Mouse (Mus musculus) heart, embryonic 10.5 days (tissue): ENCODE results near the gene Ube2i. TPM values are rescaled to one million over a fixed set of nuclear protein-coding genes. Genes with fewer than 3 reads are reported as not detected.

Experiments used
- DNase-seq: peaks from one replicate; pipeline ENCODE4 v3.0.0-alpha.2; 2017; ENCODE audit warnings: low spot score
- H3K27ac ChIP-seq: fragments of 300-500 bp; sonication (generic); 2 replicates; pipeline ENCODE4 v1.5.1; 2016; ENCODE audit warnings: mild to moderate bottlenecking
- H3K27me3 ChIP-seq: fragments of 300-500 bp; sonication (generic); 2 replicates; pipeline ENCODE4 v1.6.1; 2016; ENCODE audit warnings: mild to moderate bottlenecking; ENCODE audit not compliant: poor library complexity, insufficient read depth, severe bottlenecking
- H3K36me3 ChIP-seq: fragments of 300-500 bp; sonication (generic); 2 replicates; pipeline ENCODE4 v1.6.1; 2016; ENCODE audit warnings: mild to moderate bottlenecking, moderate library complexity
- H3K4me1 ChIP-seq: fragments of 300-500 bp; sonication (generic); 2 replicates; pipeline ENCODE4 v1.6.1; 2016; ENCODE audit warnings: mild to moderate bottlenecking
- H3K4me3 ChIP-seq: fragments of 300-500 bp; sonication (generic); 2 replicates; pipeline ENCODE4 v1.5.1; 2016; ENCODE audit warnings: mild to moderate bottlenecking, moderate library complexity
- H3K9me3 ChIP-seq: fragments of 300-500 bp; sonication (generic); 2 replicates; pipeline ENCODE4 v1.6.1; 2016; ENCODE audit warnings: mild to moderate bottlenecking, moderate library complexity
- WGBS: fragments of 180-500 bp; shearing (Covaris S2); methylation state at CpG from one replicate; pipeline ENCODE4 v1.1.7; 2016; 5-methylcytosine and 5-hydroxymethylcytosine counted together
- polyA plus RNA-seq: library from polyadenylated mRNA; unstranded; fragments of >200 nt; fragmentation: Nextera tagmentation; extraction: Ambion mirVana; gene quantifications from 2 replicates; pipeline ENCODE4 v1.2.1, GENCODE M21; 2016

Gene Ube2i
- polyA plus RNA-seq, result 528 and 716 TPM in 2 replicates

GRCm38 (mm10) chr17:25274571-25275346 lies at the start of gene Ube2i:
Ube2i (minus strand) TSS chr17:25274622.
- Histone ChIP-seq H3K9me3 (no peaks in the 10 kb centered on the region), H3K27me3 (no peaks in the 10 kb centered on the region), H3K4me3 (peak within 1 kb of the TSS; percentile 98), H3K36me3 (peaks cover 6% of the 10 kb centered on the region; the same call in 1 of the 2 replicates), H3K4me1 (peaks cover 28% of the 10 kb centered on the region), H3K27ac (peak within 1 kb of the TSS; percentile 100)
- WGBS, result 83% methylated on average over 9 of the region's 9 CpGs
- no peak for DNase-seq

GRCm38 (mm10) chr17:25322930-25323329 lies 48.5 kb upstream of the Ube2i start:
- 31% methylated on average over 2 of the region's 2 CpGs for WGBS
- DNase-seq, result no peak
- Histone ChIP-seq H3K4me1 (no peaks in the 10 kb centered on the region; the same call in 1 of the 2 replicates), H3K9me3 (no peaks in the 10 kb centered on the region), H3K27ac (no peak overlapping the region), H3K27me3 (peaks cover 37% of the 10 kb centered on the region), H3K36me3 (no peaks in the 10 kb centered on the region), H3K4me3 (no peak overlapping the region)

- DNase-seq, result no peak
- no peaks in the 10 kb centered on the region; the same call in 1 of the 2 replicates for H3K4me1 ChIP-seq
- H3K4me3 ChIP-seq, result no peak overlapping the region
- H3K36me3 ChIP-seq, result no peaks in the 10 kb centered on the region
- H3K27ac ChIP-seq, result no peak overlapping the region
- H3K9me3 ChIP-seq, result no peaks in the 10 kb centered on the region
- WGBS, result 87% methylated on average over 8 of the region's 8 CpGs
- peaks cover 37% of the 10 kb centered on the region for H3K27me3 ChIP-seq
Observed at GRCm38 (mm10) chr17:25320819-25321218, 46.4 kb upstream of the Ube2i start.

- Histone ChIP-seq H3K36me3 (no peaks in the 10 kb centered on the region), H3K4me1 (no peaks in the 10 kb centered on the region; the same call in 1 of the 2 replicates), H3K9me3 (no peaks in the 10 kb centered on the region), H3K27ac (no peak within 1 kb of the TSS), H3K27me3 (peaks cover 31% of the 10 kb centered on the region), H3K4me3 (no peak within 1 kb of the TSS)
- 73% methylated on average over 5 of the region's 5 CpGs for WGBS
- no peak for DNase-seq
Observed at GRCm38 (mm10) chr17:25318354-25318753, 43.9 kb upstream of the Ube2i start, which contains the start of gene Prss29. Prss29 (plus strand) TSS chr17:25318654.

GRCm38 (mm10) chr17:25308346-25308745 lies 33.9 kb upstream of the Ube2i start, which contains the start of gene Prss28:
Prss28 (plus strand) TSS chr17:25308646.
- peaks cover 20% of the 10 kb centered on the region; the same call in 1 of the 2 replicates for H3K27me3 ChIP-seq
- no peaks in the 10 kb centered on the region for H3K4me1 ChIP-seq
- 58% methylated on average over 4 of the region's 4 CpGs for WGBS
- H3K36me3 ChIP-seq, result no peaks in the 10 kb centered on the region
- H3K27ac ChIP-seq, result no peak within 1 kb of the TSS
- no peak for DNase-seq
- H3K4me3 ChIP-seq, result no peak within 1 kb of the TSS
- no peaks in the 10 kb centered on the region for H3K9me3 ChIP-seq

GRCm38 (mm10) chr17:25298094-25298493 lies 23.7 kb upstream of the Ube2i start, which contains the start of gene Prss34:
Prss34 (plus strand) TSS chr17:25298394.
- DNase-seq, result no peak
- H3K27me3 ChIP-seq, result peaks cover 35% of the 10 kb centered on the region
- H3K4me1 ChIP-seq, result no peaks in the 10 kb centered on the region
- 74% methylated on average over 5 of the region's 5 CpGs for WGBS
- no peak within 1 kb of the TSS for H3K27ac ChIP-seq
- no peak within 1 kb of the TSS for H3K4me3 ChIP-seq
- no peaks in the 10 kb centered on the region for H3K9me3 ChIP-seq
- no peaks in the 10 kb centered on the region for H3K36me3 ChIP-seq

- H3K27me3 ChIP-seq, result peaks cover 32% of the 10 kb centered on the region
- no peak overlapping the region for H3K4me3 ChIP-seq
- H3K27ac ChIP-seq, result no peak overlapping the region
- H3K9me3 ChIP-seq, result no peaks in the 10 kb centered on the region
- no peaks in the 10 kb centered on the region for H3K36me3 ChIP-seq
- H3K4me1 ChIP-seq, result peaks cover 5% of the 10 kb centered on the region; the same call in 1 of the 2 replicates
- DNase-seq, result no peak
- 31% methylated on average over 1 of the region's 1 CpGs for WGBS
Observed at GRCm38 (mm10) chr17:25294111-25294510, 19.7 kb upstream of the Ube2i start.

GRCm38 (mm10) chr17:25293495-25293894 lies 19.1 kb upstream of the Ube2i start:
- 40% methylated on average over 5 of the region's 5 CpGs for WGBS
- Histone ChIP-seq H3K27ac (no peak overlapping the region), H3K36me3 (no peaks in the 10 kb centered on the region), H3K9me3 (no peaks in the 10 kb centered on the region), H3K4me1 (peaks cover 5% of the 10 kb centered on the region; the same call in 1 of the 2 replicates), H3K27me3 (peaks cover 26% of the 10 kb centered on the region), H3K4me3 (no peak overlapping the region)
- DNase-seq, result no peak

GRCm38 (mm10) chr17:25290411-25290810 lies 16.0 kb upstream of the Ube2i start:
- Histone ChIP-seq H3K27ac (no peak overlapping the region), H3K36me3 (no peaks in the 10 kb centered on the region), H3K4me3 (no peak overlapping the region), H3K4me1 (peaks cover 5% of the 10 kb centered on the region; the same call in 1 of the 2 replicates), H3K27me3 (0 out of 2 replicates have a peak, but pooled peaks cover 10% of the 10 kb centered on the region), H3K9me3 (no peaks in the 10 kb centered on the region)
- DNase-seq, result no peak
- whole genome bisulfite sequencing, result 37% methylated on average over 4 of the region's 4 CpGs

- Histone ChIP-seq H3K4me3 (no peak overlapping the region), H3K4me1 (peaks cover 5% of the 10 kb centered on the region; the same call in 1 of the 2 replicates), H3K9me3 (no peaks in the 10 kb centered on the region), H3K27ac (no peak overlapping the region), H3K27me3 (0 out of 2 replicates have a peak, but pooled peaks cover 6% of the 10 kb centered on the region), H3K36me3 (no peaks in the 10 kb centered on the region)
- WGBS, result 27% methylated on average over 4 of the region's 4 CpGs
- no peak for DNase-seq
Observed at GRCm38 (mm10) chr17:25288842-25289241, 14.4 kb upstream of the Ube2i start.

GRCm38 (mm10) chr17:25285033-25285432 lies 10.6 kb upstream of the Ube2i start:
- H3K4me1 ChIP-seq, result no peaks in the 10 kb centered on the region
- H3K27me3 ChIP-seq, result no peaks in the 10 kb centered on the region
- no peak overlapping the region for H3K27ac ChIP-seq
- no peak for DNase-seq
- no peaks in the 10 kb centered on the region for H3K36me3 ChIP-seq
- WGBS, result 29% methylated on average over 3 of the region's 3 CpGs
- H3K9me3 ChIP-seq, result no peaks in the 10 kb centered on the region
- no peak overlapping the region for H3K4me3 ChIP-seq

- Histone ChIP-seq H3K36me3 (no peaks in the 10 kb centered on the region), H3K9me3 (no peaks in the 10 kb centered on the region), H3K27ac (no peak overlapping the region), H3K4me3 (peak overlapping the region; percentile 18; the same call in 1 of the 2 replicates), H3K27me3 (no peaks in the 10 kb centered on the region), H3K4me1 (no peaks in the 10 kb centered on the region)
- WGBS, result 32% methylated on average over 11 of the region's 11 CpGs
- peak; percentile 82 for DNase-seq
Observed at GRCm38 (mm10) chr17:25282133-25282532, 7.7 kb upstream of the Ube2i start.

GRCm38 (mm10) chr17:25275833-25276232 lies 1.4 kb upstream of the Ube2i start:
- no peaks in the 10 kb centered on the region for H3K27me3 ChIP-seq
- H3K27ac ChIP-seq, result no peak overlapping the region
- no peaks in the 10 kb centered on the region for H3K9me3 ChIP-seq
- H3K36me3 ChIP-seq, result peaks cover 2% of the 10 kb centered on the region; the same call in 1 of the 2 replicates
- no peak overlapping the region for H3K4me3 ChIP-seq
- DNase-seq, result no peak
- 88% methylated on average over 3 of the region's 3 CpGs for WGBS
- H3K4me1 ChIP-seq, result peaks cover 22% of the 10 kb centered on the region
